In genomic region chr4:83417160-83417819, GRCm38 (mm10) we compare ENCODE assay signal across 8 mouse cellular contexts. TPM values are rescaled to one million over a fixed set of nuclear protein-coding genes. Genes with fewer than 3 reads are reported as not detected.
DNase-seq lines count a peak whose midpoint lies in the region; ATAC-seq lines count a peak whose summit lies in the region.

Gene Snapc3, plus strand, starts transcription at chr4:83417724.

- H3K27ac ChIP-seq in hindbrain, embryonic 16.5 days (ENCODE audit: low read depth, low read length), result peak within 1 kb of the TSS; percentile 81
- 0 out of 2 replicates have a peak within 1 kb of the TSS, but pooled peaks have one; percentile 17 for H3K27ac ChIP-seq in macrophage

- no peaks in the 10 kb centered on the region for H3K36me3 ChIP-seq in hindbrain, embryonic 16.5 days (ENCODE audit: control insufficient read depth, insufficient read depth, low read length)
- H3K36me3 ChIP-seq in macrophage (ENCODE audit: inconsistent target), result no peaks in the 10 kb centered on the region

- H3K4me2 ChIP-seq in hindbrain, embryonic 16.5 days (ENCODE audit: low read length), result peak within 1 kb of the TSS; percentile 57

- ATAC-seq in hindbrain, embryonic 16.5 days, result peak; percentile 100

- no peaks in the 10 kb centered on the region for H3K27me3 ChIP-seq in hindbrain, embryonic 16.5 days (replicated peaks; ENCODE audit: control insufficient read depth, insufficient read depth, low read length)

- H3K4me3 ChIP-seq in hindbrain, embryonic 16.5 days (ENCODE audit: low read length), result peak within 1 kb of the TSS; percentile 91
- H3K4me3 ChIP-seq in macrophage (ENCODE audit: inconsistent target), result peak within 1 kb of the TSS; percentile 89

- peak; percentile 91 for DNase-seq in WW6 (ENCODE audit: low read depth, low spot score)
- DNase-seq in cerebellum, postnatal 4 days (ENCODE audit: low spot score in 2 of 2), result peak; percentile 94 to 95
- DNase-seq in gastrocnemius, adult 18-20 months (ENCODE audit: low spot score), result peak; percentile 97
- DNase-seq in left cerebral cortex, adult 18-20 months (ENCODE audit: low spot score in 2 of 2), result peak; percentile 95 to 98
- peak; percentile 98 for DNase-seq in right cerebral cortex, adult 18-20 months
- peak; percentile 85 for DNase-seq in urinary bladder, postnatal 10 days (ENCODE audit: low spot score)

- peaks cover 38% of the 10 kb centered on the region for H3K79me2 ChIP-seq in macrophage (ENCODE audit: inconsistent target)

- H3K9me3 ChIP-seq in hindbrain, embryonic 16.5 days (ENCODE audit: control insufficient read depth, low read length), result no peaks in the 10 kb centered on the region

- H3K4me1 ChIP-seq in hindbrain, embryonic 16.5 days (ENCODE audit: control insufficient read depth, insufficient read depth, low read depth, low read length), result peaks cover 15% of the 10 kb centered on the region

- peak within 1 kb of the TSS; percentile 81 for H3K9ac ChIP-seq in hindbrain, embryonic 16.5 days (ENCODE audit: low read depth, low read length)

- 2% methylated on average over 40 of the region's 41 CpGs for WGBS in hindbrain, embryonic 16.5 days
- WGBS in macrophage (ENCODE audit: missing documents), result 0% methylated on average over 41 of the region's 41 CpGs

RNA-seq across cellular contexts. Expression of gene Snapc3, which starts in this region (rescaled TPM):
- total RNA-seq in gastrocnemius, adult 18-20 months (2021), result 1 to 10 TPM; 8.3 to 9.2 TPM
- 54.1 and 57.5 TPM in 2 replicates for polyA plus RNA-seq in hindbrain, embryonic 16.5 days (2015; fragmentation: Nextera tagmentation; extraction: Ambion mirVana)
- total RNA-seq in left cerebral cortex, adult 18-20 months (2021), result 10 to 100 TPM; 37.6 to 38.5 TPM
- total RNA-seq in macrophage (2018; cell fraction: chromatin; rRNA removed), result 100 to 1,000 TPM in 19 of 26 experiments, 10 to 100 TPM in 7; 58.2 to 207 (median 137) TPM
- 10 to 100 TPM in 4 of 26 experiments, 1 to 10 TPM in 22; 2.8 to 13.0 (median 5.6) TPM for total RNA-seq in macrophage (2018; cell fraction: cytosol; rRNA removed)
- 100 to 1,000 TPM in 12 of 26 experiments, 10 to 100 TPM in 14; 42.1 to 171 (median 95.0) TPM for total RNA-seq in macrophage (2018; cell fraction: nucleus; rRNA removed)
- 6.4 to 9.8 TPM (median 7.1 TPM) in 3 replicates for polyA plus RNA-seq in macrophage (2018)

Comparison
In these comparisons a context has a peak if more than half of its experiments do, and no peak if none do; other contexts are left out.
1. Peak in every context shown above with its lines: DNase-seq, ATAC-seq, H3K4me3 ChIP-seq and H3K27ac ChIP-seq.